Mouse (Mus musculus): ENCODE measurements around the gene Gtpbp1. TPM values are rescaled to one million over a fixed set of nuclear protein-coding genes. Genes with fewer than 3 reads are reported as not detected.
"Not testable (repeated sequence)": the region's sequence is repeated elsewhere in the genome, so short reads cannot be mapped to it uniquely, and the experiment has no call there.

Gtpbp1 gene
- polyA plus RNA-seq, 1 experiment from 2014 or later, result 45.2 TPM

DNA sequence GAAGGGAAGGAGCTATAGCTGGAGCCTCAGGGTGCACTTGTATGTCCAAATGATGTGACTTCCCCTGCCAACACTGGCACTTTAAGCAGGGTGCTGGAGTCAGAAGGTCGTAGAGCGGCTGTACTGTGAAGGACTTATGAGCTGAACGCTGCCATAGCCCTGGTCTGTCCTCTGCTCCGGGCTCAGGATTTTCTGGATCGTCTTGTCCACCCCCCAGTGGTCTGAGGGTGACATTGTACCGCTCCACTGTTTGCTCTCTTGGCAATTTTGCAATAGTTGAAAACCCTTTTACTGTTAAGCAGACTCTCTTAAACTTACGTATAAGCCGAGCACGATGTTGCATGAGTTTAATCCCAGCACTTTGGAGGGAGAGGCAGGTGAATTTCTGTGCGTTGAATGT, 21.4 kb upstream of the Gtpbp1 start:
- H3K27ac ChIP-seq, result no peak overlapping the region
- H3K9me3 ChIP-seq, result no peaks in the 10 kb centered on the region
- H3K4me1 ChIP-seq (replicated peaks), result peaks cover 7% of the 10 kb centered on the region
- no peaks in the 10 kb centered on the region for H3K27me3 ChIP-seq
- 77% methylated on average over 10 of the region's 10 CpGs for WGBS
- H3K9ac ChIP-seq, result no peak overlapping the region
- H3K4me2 ChIP-seq, result no peak overlapping the region
- peaks cover 53% of the 10 kb centered on the region for H3K36me3 ChIP-seq
- ATAC-seq (ENCODE audit: low FRiP score), result no peak
- no peak overlapping the region for H3K4me3 ChIP-seq

- peak within 1 kb of the TSS; percentile 44; the same call in 1 of the 2 replicates for H3K27ac ChIP-seq
- H3K9ac ChIP-seq, result peak within 1 kb of the TSS; percentile 86
- ATAC-seq (ENCODE audit: low FRiP score), result peak; percentile 97
- H3K4me3 ChIP-seq, result peak within 1 kb of the TSS; percentile 93
- H3K4me1 ChIP-seq (replicated peaks), result peaks cover 7% of the 10 kb centered on the region
- H3K9me3 ChIP-seq, result no peaks in the 10 kb centered on the region
- H3K4me2 ChIP-seq, result peak within 1 kb of the TSS; percentile 78
- H3K27me3 ChIP-seq, result no peaks in the 10 kb centered on the region
- H3K36me3 ChIP-seq, result peaks cover 60% of the 10 kb centered on the region
- 20% methylated on average over 33 of the region's 33 CpGs for WGBS
Observed at GRCm38 (mm10) chr15:79670249-79670971, 20.2 kb upstream of the Gtpbp1 start, which contains the start of gene Tomm22. Gene Tomm22, plus strand, starts transcription at chr15:79670861.

DNA sequence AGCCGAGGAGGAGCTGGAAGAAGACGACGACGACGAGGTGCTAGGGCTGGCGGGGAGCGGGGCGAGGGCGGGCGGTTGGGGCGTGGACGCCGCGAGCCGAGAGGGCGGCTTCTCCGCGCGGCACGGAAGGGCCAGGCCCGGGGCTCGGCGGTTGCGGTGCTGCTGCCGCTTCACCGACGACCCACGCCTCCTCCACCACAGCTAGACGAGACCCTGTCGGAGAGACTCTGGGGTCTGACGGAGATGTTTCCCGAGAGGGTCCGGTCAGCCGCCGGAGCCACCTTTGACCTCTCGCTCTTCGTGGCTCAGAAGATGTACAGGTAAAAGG, 19.7 kb upstream of the Gtpbp1 start:
- peaks cover 7% of the 10 kb centered on the region for H3K4me1 ChIP-seq (replicated peaks)
- H3K4me3 ChIP-seq, result peak overlapping the region; percentile 93
- H3K9me3 ChIP-seq, result no peaks in the 10 kb centered on the region
- peak overlapping the region; percentile 86 for H3K9ac ChIP-seq
- peak overlapping the region; percentile 78 for H3K4me2 ChIP-seq
- H3K36me3 ChIP-seq, result peaks cover 58% of the 10 kb centered on the region
- no peaks in the 10 kb centered on the region for H3K27me3 ChIP-seq
- peak; percentile 70 for ATAC-seq (ENCODE audit: low FRiP score)
- H3K27ac ChIP-seq, result peak overlapping the region; percentile 44; the same call in 1 of the 2 replicates
- WGBS, result under 1% methylated on average over 37 of the region's 37 CpGs

DNA sequence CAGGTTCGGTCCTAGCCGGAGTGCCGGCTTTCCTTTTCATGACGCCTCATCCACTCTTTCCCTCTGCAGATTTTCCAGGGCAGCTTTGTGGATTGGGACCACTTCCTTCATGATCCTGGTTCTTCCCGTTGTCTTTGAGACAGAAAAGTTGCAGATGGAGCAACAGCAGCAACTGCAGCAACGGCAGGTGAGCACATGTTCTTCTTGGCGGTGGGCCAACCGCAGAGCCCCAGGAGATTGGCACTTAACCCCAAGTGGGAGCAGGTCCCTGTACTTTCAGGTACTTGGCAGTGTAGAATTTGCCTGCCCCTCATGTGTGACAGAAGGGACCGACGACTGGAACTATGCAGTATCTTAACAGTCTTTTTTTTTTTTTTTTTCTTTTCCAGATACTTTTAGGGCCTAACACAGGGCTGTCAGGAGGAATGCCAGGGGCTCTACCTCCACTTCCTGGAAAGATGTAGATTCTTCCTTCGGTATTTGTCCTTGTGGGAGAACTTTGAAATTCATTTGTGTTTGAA, 18.8 kb upstream of the Gtpbp1 start:
- not testable (repeated sequence) for H3K9ac ChIP-seq; H3K27me3 ChIP-seq; H3K27ac ChIP-seq; ATAC-seq (ENCODE audit: low FRiP score); H3K9me3 ChIP-seq; H3K4me1 ChIP-seq (replicated peaks)
- H3K36me3 ChIP-seq, result peaks cover 58% of the 10 kb centered on the region
- peak overlapping the region; percentile 78 for H3K4me2 ChIP-seq
- WGBS, result 87% methylated on average over 11 of the region's 11 CpGs
- peak overlapping the region; percentile 93 for H3K4me3 ChIP-seq

DNA sequence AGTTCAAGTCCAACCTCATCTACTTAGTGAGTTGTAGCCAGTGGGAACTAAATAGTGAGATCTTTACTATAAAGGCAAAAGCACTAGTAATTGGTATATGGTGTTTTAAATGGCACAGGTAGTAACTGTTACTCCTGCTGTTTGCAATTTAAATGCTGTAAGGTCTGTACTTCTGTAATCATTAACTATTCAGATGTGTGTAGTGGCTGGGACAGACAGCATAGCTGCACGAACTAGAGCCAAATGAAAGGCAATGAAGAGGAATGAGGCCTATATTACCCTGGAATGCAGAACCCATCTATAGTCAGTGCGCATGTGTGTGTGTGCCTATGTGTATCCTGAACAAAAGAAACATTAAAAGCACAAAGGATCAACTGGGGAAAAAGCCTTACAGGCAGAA, 12.7 kb upstream of the Gtpbp1 start:
- ATAC-seq (ENCODE audit: low FRiP score), result no peak
- Histone ChIP-seq H3K27me3 (no peaks in the 10 kb centered on the region), H3K4me3 (no peak overlapping the region), H3K36me3 (peaks cover 46% of the 10 kb centered on the region), H3K27ac (no peak overlapping the region), H3K4me1 (replicated peaks) (peaks cover 21% of the 10 kb centered on the region), H3K9ac (no peak overlapping the region), H3K9me3 (no peaks in the 10 kb centered on the region), H3K4me2 (no peak overlapping the region)
- 83% methylated on average over 2 of the region's 2 CpGs for WGBS

- H3K27ac ChIP-seq, result no peak overlapping the region
- H3K4me3 ChIP-seq, result no peak overlapping the region
- H3K9ac ChIP-seq, result no peak overlapping the region
- H3K9me3 ChIP-seq, result no peaks in the 10 kb centered on the region
- peaks cover 7% of the 10 kb centered on the region for H3K36me3 ChIP-seq
- 90% methylated on average over 4 of the region's 4 CpGs for WGBS
- no peaks in the 10 kb centered on the region for H3K27me3 ChIP-seq
- H3K4me1 ChIP-seq (replicated peaks), result peaks cover 58% of the 10 kb centered on the region
- ATAC-seq (ENCODE audit: low FRiP score), result no peak
- H3K4me2 ChIP-seq, result no peak overlapping the region
Observed at GRCm38 (mm10) chr15:79681973-79682372, 8.7 kb upstream of the Gtpbp1 start.

GRCm38 (mm10) chr15:79683146-79683545, 7.5 kb upstream of the Gtpbp1 start:
- no peak for ATAC-seq (ENCODE audit: low FRiP score)
- peak overlapping the region; percentile 82 for H3K4me2 ChIP-seq
- no peak overlapping the region for H3K27ac ChIP-seq
- no peaks in the 10 kb centered on the region for H3K36me3 ChIP-seq
- H3K4me1 ChIP-seq (replicated peaks), result peaks cover 59% of the 10 kb centered on the region
- WGBS, result 88% methylated on average over 6 of the region's 6 CpGs
- no peaks in the 10 kb centered on the region for H3K27me3 ChIP-seq
- H3K9ac ChIP-seq, result 0 out of 2 replicates have a peak overlapping the region, but pooled peaks have one; percentile 96
- H3K4me3 ChIP-seq, result no peak overlapping the region
- no peaks in the 10 kb centered on the region for H3K9me3 ChIP-seq

GRCm38 (mm10) chr15:79683707-79684465, 6.8 kb upstream of the Gtpbp1 start:
- Histone ChIP-seq H3K9ac (peak overlapping the region; percentile 96), H3K27ac (no peak overlapping the region), H3K9me3 (no peaks in the 10 kb centered on the region), H3K36me3 (no peaks in the 10 kb centered on the region), H3K4me3 (peak overlapping the region; percentile 92), H3K4me1 (replicated peaks) (peaks cover 64% of the 10 kb centered on the region), H3K4me2 (peak overlapping the region; percentile 82), H3K27me3 (no peaks in the 10 kb centered on the region)
- WGBS, result 79% methylated on average over 19 of the region's 19 CpGs
- ATAC-seq (ENCODE audit: low FRiP score), result no peak

GRCm38 (mm10) chr15:79684616-79685015, 6.0 kb upstream of the Gtpbp1 start:
- Histone ChIP-seq H3K9ac (peak overlapping the region; percentile 96), H3K4me3 (peak overlapping the region; percentile 92), H3K9me3 (no peaks in the 10 kb centered on the region), H3K4me1 (replicated peaks) (peaks cover 65% of the 10 kb centered on the region), H3K27ac (no peak overlapping the region), H3K4me2 (peak overlapping the region; percentile 82), H3K27me3 (no peaks in the 10 kb centered on the region), H3K36me3 (no peaks in the 10 kb centered on the region)
- no peak for ATAC-seq (ENCODE audit: low FRiP score)
- 83% methylated on average over 6 of the region's 6 CpGs for WGBS

DNA sequence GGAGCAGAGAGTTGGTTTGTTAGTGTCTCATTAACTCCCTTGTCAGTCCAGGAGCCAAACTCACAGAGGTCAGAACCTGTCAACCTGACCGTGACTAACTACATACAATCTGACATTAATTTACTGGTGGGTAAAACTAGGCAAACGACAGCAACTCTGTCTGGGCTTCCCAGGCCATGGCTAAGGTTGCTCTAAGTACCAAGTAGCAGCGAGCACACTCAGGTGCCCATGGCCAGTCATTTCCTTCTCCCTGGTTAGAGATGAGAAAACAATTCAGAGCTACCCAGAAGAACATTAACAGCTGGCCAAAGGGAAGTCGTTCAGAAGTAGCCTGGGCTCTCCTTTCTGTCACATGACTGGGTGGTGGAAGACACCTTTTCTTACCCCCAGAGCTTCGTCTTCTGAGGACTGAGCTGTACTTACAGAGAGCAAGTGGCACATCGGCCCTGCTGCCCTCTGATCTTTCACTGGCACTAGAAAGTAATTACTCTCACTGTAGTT, 5.5 kb upstream of the Gtpbp1 start:
- ATAC-seq (ENCODE audit: low FRiP score), result no peak
- Histone ChIP-seq H3K9ac (peak overlapping the region; percentile 96), H3K9me3 (no peaks in the 10 kb centered on the region), H3K4me2 (peak overlapping the region; percentile 82), H3K36me3 (no peaks in the 10 kb centered on the region), H3K4me3 (peak overlapping the region; percentile 92), H3K4me1 (replicated peaks) (peaks cover 70% of the 10 kb centered on the region), H3K27ac (no peak overlapping the region), H3K27me3 (no peaks in the 10 kb centered on the region)
- 50% methylated on average over 6 of the region's 6 CpGs for WGBS

- Histone ChIP-seq H3K9ac (peak overlapping the region; percentile 96), H3K27ac (no peak overlapping the region), H3K4me3 (peak overlapping the region; percentile 92), H3K4me2 (peak overlapping the region; percentile 82), H3K9me3 (no peaks in the 10 kb centered on the region), H3K36me3 (no peaks in the 10 kb centered on the region), H3K27me3 (no peaks in the 10 kb centered on the region), H3K4me1 (replicated peaks) (peaks cover 64% of the 10 kb centered on the region)
- ATAC-seq (ENCODE audit: low FRiP score), result no peak
- 15% methylated on average over 15 of the region's 15 CpGs for WGBS
Observed at GRCm38 (mm10) chr15:79686046-79686869, 4.4 kb upstream of the Gtpbp1 start.

- WGBS, result 0% methylated on average over 27 of the region's 33 CpGs
Observed at GRCm38 (mm10) chr15:79687175-79687574, 3.5 kb upstream of the Gtpbp1 start.

More at GRCm38 (mm10) chr15:79687175-79687574, 3.5 kb upstream of the Gtpbp1 start:
- H3K9ac ChIP-seq, result peak overlapping the region; percentile 96
- peaks cover 66% of the 10 kb centered on the region for H3K4me1 ChIP-seq (replicated peaks)
- H3K36me3 ChIP-seq, result no peaks in the 10 kb centered on the region
- H3K27ac ChIP-seq, result peak overlapping the region; percentile 96
- ATAC-seq (ENCODE audit: low FRiP score), result no peak
- no peaks in the 10 kb centered on the region for H3K9me3 ChIP-seq
- H3K4me2 ChIP-seq, result peak overlapping the region; percentile 82
- no peaks in the 10 kb centered on the region for H3K27me3 ChIP-seq
- H3K4me3 ChIP-seq, result peak overlapping the region; percentile 92

All from hindbrain, embryonic 13.5 days (tissue).